Mouse (Mus musculus): ENCODE results near the gene Peg3.
A peak's percentile ranks its signal among the peaks of the same experiment; 100 is the strongest.

The Peg3 gene

DNA sequence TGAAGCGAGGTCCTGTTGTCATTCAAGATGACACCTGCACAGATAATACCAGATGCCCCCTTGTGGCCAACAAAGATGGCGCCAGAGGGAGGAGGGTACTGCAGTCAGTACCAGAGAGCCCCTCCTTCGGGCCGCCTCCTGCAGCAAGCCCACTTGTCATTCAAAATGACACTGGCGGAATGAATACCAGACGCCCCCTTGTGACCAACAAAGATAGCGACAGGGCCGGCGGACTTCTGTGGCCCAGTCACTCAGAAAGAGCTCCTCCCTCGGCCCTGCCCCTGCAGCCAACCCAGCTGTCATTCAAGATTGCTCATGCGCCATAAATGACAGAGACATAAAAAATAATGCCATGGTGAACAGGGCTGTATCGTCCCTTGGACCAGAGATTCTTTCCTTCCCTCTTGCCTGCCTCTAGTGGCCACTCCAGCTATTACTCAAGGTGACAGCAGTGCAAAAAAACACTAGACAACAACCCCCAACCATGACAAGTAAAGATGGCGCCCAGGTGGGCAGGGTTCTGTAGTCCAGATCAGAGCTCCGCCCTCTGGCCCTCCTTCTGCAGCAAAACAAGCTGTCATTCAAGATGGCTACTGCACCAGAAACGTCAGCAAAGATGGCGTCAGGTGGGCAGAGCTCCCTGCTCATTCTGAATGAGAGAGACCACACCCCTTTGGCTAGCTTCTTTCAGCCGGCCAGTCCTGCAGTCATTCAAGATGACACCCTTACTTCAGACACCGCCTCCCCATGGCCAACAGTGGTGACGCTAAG is 2.7 kb downstream of the Peg3 start:
- DNase-seq (ENCODE audit: low read depth, low spot score), result peak; percentile 96

GRCm38 (mm10) chr7:6709396-6709795 is 20.8 kb downstream of the Peg3 start:
- DNase-seq (ENCODE audit: low read depth, low spot score), result no peak

- DNase-seq (ENCODE audit: low read depth, low spot score), result no peak
Measured at GRCm38 (mm10) chr7:6708451-6709180, 21.6 kb downstream of the Peg3 start.

DNA sequence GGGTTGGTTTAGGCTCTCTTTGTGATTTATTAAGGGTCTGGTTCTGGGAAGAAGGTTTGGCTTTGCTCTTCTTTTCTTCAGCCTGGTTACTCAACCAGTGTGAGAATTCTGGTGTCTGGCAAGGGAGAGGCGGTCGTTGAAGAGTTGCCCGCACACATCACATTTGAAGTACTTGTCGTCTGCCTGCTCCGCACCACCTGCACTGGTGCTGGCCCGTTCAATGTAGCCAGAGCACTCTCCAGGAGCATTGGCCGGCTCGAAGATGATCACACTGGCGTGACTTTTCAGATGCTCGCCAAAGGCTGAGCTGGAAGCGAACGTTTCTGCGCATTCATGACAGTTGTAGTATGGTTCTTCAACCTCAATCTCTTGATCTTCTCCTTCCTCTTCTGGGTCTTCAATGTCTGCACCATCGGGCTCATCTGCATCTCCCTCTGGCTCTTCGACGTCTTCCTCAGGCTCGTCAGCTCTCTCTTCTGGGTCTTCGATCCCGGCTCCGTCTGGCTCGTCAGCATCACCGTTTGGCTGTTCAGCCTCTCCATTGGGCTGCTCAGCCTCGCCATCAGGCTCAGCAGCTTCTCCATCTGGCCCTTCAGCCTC is 22.7 kb downstream of the Peg3 start:
- DNase-seq (ENCODE audit: low read depth, low spot score), result no peak

DNA sequence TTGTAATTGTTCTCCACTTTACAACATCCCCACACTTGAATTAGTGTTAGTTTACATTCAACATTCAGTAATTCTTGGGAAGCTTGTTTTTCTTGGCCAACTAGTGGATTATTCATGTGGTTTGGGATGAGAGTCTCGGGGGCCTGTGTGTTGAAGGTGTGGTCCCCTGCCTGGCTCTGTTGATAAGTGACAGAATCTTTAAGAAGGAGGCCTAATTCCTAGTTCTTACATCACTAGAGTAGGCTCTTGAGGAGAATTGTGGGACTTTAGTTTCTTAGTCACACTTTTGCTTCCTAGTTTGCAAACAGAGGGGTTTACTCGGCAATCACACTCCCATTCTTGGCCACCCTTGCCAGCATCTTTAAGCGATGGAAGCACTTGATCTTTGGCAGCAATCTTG is 31.0 kb downstream of the Peg3 start:
- no peak for DNase-seq (ENCODE audit: low read depth, low spot score)

- peak; percentile 91 for DNase-seq (ENCODE audit: low read depth, low spot score)
Measured at GRCm38 (mm10) chr7:6696241-6697045, 33.8 kb downstream of the Peg3 start, which contains the start of gene Zim1. Gene Zim1 (minus strand): TSS chr7:6696450.

- no peak for DNase-seq (ENCODE audit: low read depth, low spot score)
Measured at GRCm38 (mm10) chr7:6685511-6685910, 44.7 kb downstream of the Peg3 start.

DNA sequence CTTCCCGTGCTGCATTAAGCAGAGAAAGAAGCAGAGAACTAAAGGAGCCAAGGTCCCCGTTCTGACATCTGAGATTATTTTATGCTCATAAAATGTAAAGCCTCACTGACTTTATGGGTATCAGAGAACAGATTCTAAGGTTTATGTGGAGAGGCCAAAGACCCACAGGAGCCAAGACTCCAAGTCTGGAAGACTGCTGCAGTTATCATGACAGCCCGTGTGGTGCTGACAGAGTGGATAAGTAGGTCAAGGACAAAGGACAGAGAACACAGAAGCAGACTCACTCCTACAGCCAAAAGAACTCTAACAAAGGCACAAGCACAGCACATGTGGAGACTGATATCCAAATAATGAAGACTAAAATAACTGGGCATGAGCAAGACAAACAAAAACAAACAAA is 63.5 kb downstream of the Peg3 start:
- no peak for DNase-seq (ENCODE audit: low read depth, low spot score)

DNA sequence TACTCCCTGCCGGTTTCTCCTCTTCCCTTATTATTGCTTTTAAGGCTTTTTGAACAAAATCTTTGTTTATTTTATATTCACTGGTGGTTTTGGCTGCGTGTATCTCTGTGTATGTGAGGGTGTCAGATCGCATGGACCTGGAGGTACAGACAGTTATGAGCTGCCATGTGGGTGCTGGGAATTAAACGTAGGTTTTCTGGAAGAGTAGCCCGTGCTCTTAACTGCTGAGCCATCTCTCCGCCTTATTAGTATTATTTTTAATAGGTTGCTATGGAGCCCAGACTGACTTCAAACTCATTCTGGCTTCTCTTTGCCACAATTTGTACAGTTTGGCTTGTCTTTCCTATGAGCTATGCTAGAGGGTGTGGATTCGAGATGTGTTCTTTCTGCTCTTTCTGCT is 66.8 kb downstream of the Peg3 start:
- DNase-seq (ENCODE audit: low read depth, low spot score), result no peak

DNA sequence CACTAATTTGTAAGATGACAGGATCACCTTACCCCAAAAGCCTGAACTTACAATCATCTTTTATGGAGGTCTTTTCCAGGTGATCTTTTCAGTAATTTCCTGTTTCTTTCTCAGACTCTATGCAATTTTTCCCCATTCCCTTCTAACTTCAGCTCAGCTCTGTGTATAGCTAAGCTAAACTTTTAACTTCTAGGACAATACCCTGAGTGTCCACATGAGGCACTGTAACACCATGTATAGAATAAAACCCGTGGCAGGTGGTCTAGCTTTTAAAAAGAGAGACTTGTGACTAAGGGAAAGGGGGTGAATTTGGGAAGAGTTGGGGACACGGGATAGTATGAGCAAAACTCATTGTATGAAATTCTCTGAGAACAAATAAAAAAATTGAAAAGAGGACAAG is 70.6 kb downstream of the Peg3 start:
- DNase-seq (ENCODE audit: low read depth, low spot score), result peak; percentile 52

DNA sequence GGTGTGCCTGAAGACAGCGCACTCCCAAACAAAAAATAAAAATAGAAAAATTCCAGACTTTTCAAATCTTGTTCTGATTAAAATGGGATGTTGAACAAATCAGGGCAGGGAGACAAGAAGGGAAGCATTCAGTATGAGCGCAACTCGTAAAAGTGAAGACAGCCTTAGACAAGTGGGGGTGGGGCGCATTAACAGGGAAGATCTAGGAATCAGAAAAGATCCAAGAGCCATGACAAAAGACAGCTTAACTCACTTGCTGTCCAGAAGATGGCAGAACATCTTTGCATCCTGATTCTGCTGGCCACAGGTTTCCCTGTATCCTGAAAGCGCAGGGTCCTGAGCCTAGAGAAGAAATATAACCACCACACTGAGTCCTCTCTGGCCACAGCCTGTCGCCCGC is 71.6 kb downstream of the Peg3 start:
- peak; percentile 62 for DNase-seq (ENCODE audit: low read depth, low spot score)
